Mouse (Mus musculus): Measurements from ENCODE around the gene Ccl1. TPM values are rescaled to one million over a fixed set of nuclear protein-coding genes. Genes with fewer than 3 reads are reported as not detected.

Ccl1 gene
- polyA plus RNA-seq, 1 experiment from 2014 or later, result not detected

Other genes with a start within 250 kb of the Ccl1 start
- gene Ccl11, start 247.9 kb downstream of the Ccl1 start, polyA plus RNA-seq (2015; fragmentation: Nextera tagmentation; extraction: Ambion mirVana), result 0.24 and 0.38 TPM in 2 replicates
- gene Ccl12, start 203.8 kb downstream of the Ccl1 start, polyA plus RNA-seq (2015; fragmentation: Nextera tagmentation; extraction: Ambion mirVana), result 1.7 and 2.1 TPM in 2 replicates
- gene Ccl8, start 190.5 kb downstream of the Ccl1 start, polyA plus RNA-seq (2015; fragmentation: Nextera tagmentation; extraction: Ambion mirVana), result not detected in 2 replicates
- 2.9 and 3.3 TPM in 2 replicates for gene Tmem132e, start 83.2 kb upstream of the Ccl1 start, polyA plus RNA-seq (2015; fragmentation: Nextera tagmentation; extraction: Ambion mirVana)